Mouse (Mus musculus): ENCODE data around the gene Serinc5. TPM values are rescaled to one million over a fixed set of nuclear protein-coding genes. Genes with fewer than 3 reads are reported as not detected.
A peak's percentile ranks its signal among the peaks of the same experiment; 100 is the strongest.

Serinc5 gene
- polyA plus RNA-seq, 1 experiment from 2014 or later: 12.2 TPM

DNA sequence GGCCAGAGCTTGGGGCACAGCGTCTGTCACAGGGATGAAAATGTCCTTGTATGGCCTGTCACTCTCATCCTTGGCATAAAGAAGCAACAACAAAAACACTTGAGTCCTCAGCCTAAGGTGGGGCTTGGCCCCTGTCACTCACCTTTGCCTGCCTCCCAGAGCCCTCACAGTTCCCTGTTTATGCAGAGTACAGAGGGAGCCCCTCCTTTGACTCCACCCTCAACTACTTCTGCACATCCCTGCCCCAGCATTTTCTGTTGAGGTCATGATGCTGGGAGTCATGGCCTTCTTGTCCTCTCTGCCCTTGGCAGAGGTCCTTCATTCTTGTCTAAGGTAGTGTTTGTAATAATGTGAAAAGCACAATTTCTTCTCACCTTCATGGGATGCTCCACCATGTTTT is 97.6 kb downstream of the Serinc5 start:
- Histone ChIP-seq H3K9me3 (ENCODE audit: low read length) (no peaks in the 10 kb centered on the region), H3K27me3 (ENCODE audit: insufficient read depth, low read length) (no peaks in the 10 kb centered on the region), H3K9ac (replicated peaks) (no peak overlapping the region), H3K4me2 (ENCODE audit: low read depth, low read length) (no peak overlapping the region), H3K4me3 (ENCODE audit: low read depth, low read length) (no peak overlapping the region), H3K4me1 (ENCODE audit: insufficient read depth) (peaks cover 9% of the 10 kb centered on the region; the same call in 1 of the 2 replicates), H3K36me3 (replicated peaks; ENCODE audit: insufficient read depth, low read length) (peaks cover 32% of the 10 kb centered on the region), H3K27ac (ENCODE audit: low read depth) (no peak overlapping the region)
- peak; percentile 8 for DNase-seq
- WGBS (ENCODE audit: insufficient replicate concordance): 91% methylated on average over 1 of the region's 1 CpGs
- ATAC-seq: no peak
- TF ChIP-seq CTCF (IDR thresholded peaks at IDR 0.05; ENCODE audit: low read depth): no peak
- no peak for TF ChIP-seq EP300 (IDR thresholded peaks at IDR 0.05; ENCODE audit: low read depth)

DNA sequence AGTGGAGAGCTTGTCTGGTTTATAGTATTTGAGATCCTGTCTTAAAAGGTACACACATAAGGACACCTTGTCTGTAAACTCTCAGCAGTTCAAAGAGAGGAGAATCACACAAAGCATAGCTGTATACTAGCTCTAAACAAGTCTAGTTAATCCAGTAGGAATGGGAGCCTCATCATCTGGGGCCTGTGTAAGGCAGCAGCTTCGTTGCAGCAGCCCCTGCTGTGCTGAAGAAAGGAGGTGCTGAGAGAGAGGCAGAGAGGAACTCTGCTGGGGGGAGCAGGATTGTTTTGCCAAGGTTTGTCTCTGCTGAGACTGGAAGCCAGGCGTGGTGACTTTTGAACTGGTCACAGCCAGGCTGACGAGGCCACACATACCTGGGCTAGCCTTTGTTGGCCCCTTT is 98.6 kb downstream of the Serinc5 start:
- H3K4me1 ChIP-seq (ENCODE audit: insufficient read depth): peaks cover 9% of the 10 kb centered on the region; the same call in 1 of the 2 replicates
- no peaks in the 10 kb centered on the region for H3K27me3 ChIP-seq (ENCODE audit: insufficient read depth, low read length)
- TF ChIP-seq EP300 (IDR thresholded peaks at IDR 0.05; ENCODE audit: low read depth): no peak
- no peak for TF ChIP-seq CTCF (IDR thresholded peaks at IDR 0.05; ENCODE audit: low read depth)
- WGBS (ENCODE audit: insufficient replicate concordance): 73% methylated on average over 3 of the region's 3 CpGs
- H3K36me3 ChIP-seq (replicated peaks; ENCODE audit: insufficient read depth, low read length): peaks cover 32% of the 10 kb centered on the region
- H3K27ac ChIP-seq (ENCODE audit: low read depth): no peak overlapping the region
- ATAC-seq (no peak), DNase-seq (peak; percentile 10)
- H3K4me2 ChIP-seq (ENCODE audit: low read depth, low read length): no peak overlapping the region
- H3K9me3 ChIP-seq (ENCODE audit: low read length): no peaks in the 10 kb centered on the region
- H3K4me3 ChIP-seq (ENCODE audit: low read depth, low read length): no peak overlapping the region
- no peak overlapping the region for H3K9ac ChIP-seq (replicated peaks)

DNA sequence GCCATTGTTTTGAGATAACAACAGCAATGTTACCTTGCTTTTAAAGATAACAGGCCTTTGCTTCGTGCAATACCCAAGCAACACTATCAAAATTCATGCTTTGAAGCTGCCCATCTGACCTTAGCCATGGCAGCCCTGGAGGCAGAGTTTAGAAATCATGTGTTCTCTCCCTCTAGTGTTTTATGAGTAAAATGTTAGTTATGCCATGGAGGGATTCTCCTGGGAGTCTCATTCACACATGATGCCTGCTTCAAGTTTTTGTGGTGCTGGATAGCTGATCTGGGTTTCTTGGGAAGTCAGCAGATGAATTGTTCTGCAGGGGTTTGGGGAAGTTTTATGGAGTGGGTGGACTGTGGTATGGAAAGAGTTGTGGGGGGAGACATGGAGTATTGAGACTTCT is 99.5 kb downstream of the Serinc5 start:
- Histone ChIP-seq H3K9ac (replicated peaks) (no peak overlapping the region), H3K4me1 (ENCODE audit: insufficient read depth) (peaks cover 9% of the 10 kb centered on the region; the same call in 1 of the 2 replicates), H3K36me3 (replicated peaks; ENCODE audit: insufficient read depth, low read length) (peaks cover 29% of the 10 kb centered on the region), H3K4me2 (ENCODE audit: low read depth, low read length) (no peak overlapping the region), H3K27me3 (ENCODE audit: insufficient read depth, low read length) (no peaks in the 10 kb centered on the region), H3K27ac (ENCODE audit: low read depth) (no peak overlapping the region), H3K4me3 (ENCODE audit: low read depth, low read length) (no peak overlapping the region), H3K9me3 (ENCODE audit: low read length) (no peaks in the 10 kb centered on the region)
- TF ChIP-seq CTCF (IDR thresholded peaks at IDR 0.05; ENCODE audit: low read depth) (no peak), EP300 (IDR thresholded peaks at IDR 0.05; ENCODE audit: low read depth) (no peak)
- 56% methylated on average over 1 of the region's 1 CpGs for WGBS (ENCODE audit: insufficient replicate concordance)
- DNase-seq (no peak), ATAC-seq (no peak)

GRCm38 (mm10) chr13:92711821-92712220 is 100.9 kb downstream of the Serinc5 start:
- Histone ChIP-seq H3K4me2 (ENCODE audit: low read depth, low read length) (no peak overlapping the region), H3K4me3 (ENCODE audit: low read depth, low read length) (no peak overlapping the region), H3K27me3 (ENCODE audit: insufficient read depth, low read length) (no peaks in the 10 kb centered on the region), H3K9me3 (ENCODE audit: low read length) (no peaks in the 10 kb centered on the region), H3K36me3 (replicated peaks; ENCODE audit: insufficient read depth, low read length) (peaks cover 23% of the 10 kb centered on the region), H3K4me1 (ENCODE audit: insufficient read depth) (peaks cover 2% of the 10 kb centered on the region; the same call in 1 of the 2 replicates), H3K27ac (ENCODE audit: low read depth) (no peak overlapping the region), H3K9ac (replicated peaks) (no peak overlapping the region)
- TF ChIP-seq EP300 (IDR thresholded peaks at IDR 0.05; ENCODE audit: low read depth): no peak
- no peak for TF ChIP-seq CTCF (IDR thresholded peaks at IDR 0.05; ENCODE audit: low read depth)
- 97% methylated on average over 1 of the region's 1 CpGs for WGBS (ENCODE audit: insufficient replicate concordance)
- ATAC-seq (no peak), DNase-seq (no peak)

- 69% methylated on average over 4 of the region's 4 CpGs for WGBS (ENCODE audit: insufficient replicate concordance)
- H3K36me3 ChIP-seq (replicated peaks; ENCODE audit: insufficient read depth, low read length): peaks cover 21% of the 10 kb centered on the region
- DNase-seq (peak; percentile 8), ATAC-seq (no peak)
- H3K9ac ChIP-seq (replicated peaks): no peak overlapping the region
- no peaks in the 10 kb centered on the region for H3K9me3 ChIP-seq (ENCODE audit: low read length)
- no peak overlapping the region for H3K27ac ChIP-seq (ENCODE audit: low read depth)
- H3K4me2 ChIP-seq (ENCODE audit: low read depth, low read length): no peak overlapping the region
- no peak for TF ChIP-seq CTCF (IDR thresholded peaks at IDR 0.05; ENCODE audit: low read depth)
- no peak for TF ChIP-seq EP300 (IDR thresholded peaks at IDR 0.05; ENCODE audit: low read depth)
- 0 out of 2 replicates have a peak, but pooled peaks cover 2% of the 10 kb centered on the region for H3K4me1 ChIP-seq (ENCODE audit: insufficient read depth)
- H3K27me3 ChIP-seq (ENCODE audit: insufficient read depth, low read length): no peaks in the 10 kb centered on the region
- no peak overlapping the region for H3K4me3 ChIP-seq (ENCODE audit: low read depth, low read length)
Observed at GRCm38 (mm10) chr13:92712619-92713018, 101.7 kb downstream of the Serinc5 start.

DNA sequence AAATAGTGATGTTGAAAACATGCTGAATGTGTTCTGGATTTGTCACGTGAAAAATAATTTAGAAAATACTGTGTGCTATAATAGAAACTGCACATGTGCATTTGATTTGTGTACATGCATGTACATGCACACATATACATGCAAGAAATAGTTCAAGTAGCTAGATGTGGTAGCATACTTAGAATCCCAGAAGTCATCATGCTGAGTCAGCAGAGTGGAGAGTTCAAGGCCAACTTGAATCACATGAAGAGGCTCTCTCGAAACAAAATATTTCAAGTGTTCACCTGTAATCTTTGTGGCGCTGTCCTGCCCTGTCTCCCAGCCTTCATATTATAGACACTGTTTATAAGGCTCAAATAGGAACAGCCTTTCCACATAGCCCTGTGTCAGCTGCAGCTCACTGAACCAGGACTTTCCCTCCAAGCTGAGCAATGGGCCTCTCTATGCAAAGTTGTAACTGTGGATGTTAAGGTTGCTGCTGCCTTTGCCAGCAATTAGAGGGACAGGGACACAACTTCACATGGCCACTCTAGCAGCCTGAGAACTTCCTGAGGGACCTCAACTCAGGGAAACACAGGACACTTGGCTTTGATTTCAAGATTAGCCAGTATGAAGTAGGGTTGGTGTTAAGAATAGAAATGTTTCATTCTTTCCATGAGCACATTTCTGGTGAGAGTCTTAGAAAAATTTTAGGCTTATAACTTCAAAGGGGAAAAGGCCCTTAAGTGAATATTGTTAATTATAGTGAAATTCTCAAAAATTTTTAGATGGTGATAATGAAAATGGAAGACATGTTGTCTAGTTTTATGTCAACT is 107.2 kb downstream of the Serinc5 start:
- TF ChIP-seq EP300 (IDR thresholded peaks at IDR 0.05; ENCODE audit: low read depth) (no peak), CTCF (IDR thresholded peaks at IDR 0.05; ENCODE audit: low read depth) (no peak)
- no peak for ATAC-seq

More for the DNA sequence above, 107.2 kb downstream of the Serinc5 start:
- Histone ChIP-seq H3K4me2 (ENCODE audit: low read depth, low read length) (no peak overlapping the region), H3K27me3 (ENCODE audit: insufficient read depth, low read length) (no peaks in the 10 kb centered on the region), H3K9ac (replicated peaks) (no peak overlapping the region), H3K36me3 (replicated peaks; ENCODE audit: insufficient read depth, low read length) (no peaks in the 10 kb centered on the region; the same call in 1 of the 2 replicates), H3K27ac (ENCODE audit: low read depth) (no peak overlapping the region), H3K4me3 (ENCODE audit: low read depth, low read length) (no peak overlapping the region), H3K9me3 (ENCODE audit: low read length) (no peaks in the 10 kb centered on the region), H3K4me1 (ENCODE audit: insufficient read depth) (no peaks in the 10 kb centered on the region)
- peak; percentile 12 for DNase-seq
- WGBS (ENCODE audit: insufficient replicate concordance): 84% methylated on average over 3 of the region's 3 CpGs

Data from liver, postnatal 0 days (tissue).